Mouse (Mus musculus) lung, postnatal 14 days (tissue): ENCODE data around the gene Arl6ip4.

Experiments
- DNase-seq: peaks from one replicate; pipeline ENCODE4 v3.0.0; 2021

Gene Arl6ip4

DNA sequence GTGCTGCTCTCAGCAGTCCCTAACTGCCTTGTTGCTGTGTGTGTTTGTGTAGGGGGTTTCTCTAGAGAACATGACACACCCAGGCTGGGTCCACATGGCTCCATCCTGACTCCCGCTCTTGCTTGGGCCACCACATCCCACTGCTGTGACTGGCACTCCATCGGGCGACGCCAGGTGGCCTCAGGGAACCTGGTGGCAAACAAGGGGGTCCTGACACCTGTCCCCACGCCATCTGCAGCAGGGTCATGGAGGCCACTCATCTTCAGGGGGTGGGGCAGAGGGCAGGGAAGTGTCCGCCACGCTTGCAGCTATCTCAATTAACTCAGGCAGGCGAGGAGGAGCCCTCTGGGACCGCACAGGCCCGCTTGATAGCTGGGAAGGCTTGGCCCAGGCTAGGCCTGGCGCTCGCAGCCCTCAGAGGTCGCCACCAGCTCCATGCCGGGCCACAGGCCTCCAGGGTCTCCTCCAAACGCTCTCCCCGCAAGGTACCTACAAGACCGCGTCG lies 20.8 kb upstream of the Arl6ip4 start:
- DNase-seq = no peak

DNA sequence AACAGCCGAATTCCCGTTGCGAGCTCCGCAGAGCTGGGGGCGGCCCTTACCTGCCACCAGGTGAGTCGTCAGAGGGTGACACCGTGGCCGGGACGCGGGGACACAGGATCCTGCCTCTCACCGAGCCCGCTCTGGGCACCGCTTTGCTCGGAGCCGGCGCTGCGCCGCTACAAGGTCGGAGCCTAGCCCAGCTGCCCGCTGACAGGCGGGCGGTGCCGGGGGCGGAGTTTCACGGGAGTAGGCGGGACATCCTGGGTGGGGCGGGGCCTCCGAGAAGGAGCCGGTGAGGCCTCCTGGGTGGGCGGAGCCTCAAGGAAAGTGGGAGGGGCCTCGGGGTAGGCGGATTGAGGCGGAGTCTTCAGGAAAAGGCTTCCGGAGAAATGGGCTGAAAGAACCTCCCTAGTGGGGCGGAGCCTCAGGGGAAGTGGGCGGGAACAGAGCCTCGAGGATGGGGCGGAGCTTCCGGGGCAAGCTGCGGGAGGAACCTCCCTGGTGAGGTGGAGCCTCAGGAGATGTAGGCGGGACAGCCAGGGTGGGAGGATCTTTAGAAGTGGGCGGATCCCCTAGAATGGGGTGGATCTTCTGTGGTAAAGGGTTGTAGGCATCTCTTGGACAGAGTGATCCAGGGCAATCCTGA lies 20.2 kb upstream of the Arl6ip4 start, which contains the start of gene Abcb9:
Abcb9 (minus strand) TSS at position 203 of the 637 bp plus-strand sequence.
- peak; percentile 99 for DNase-seq

DNA sequence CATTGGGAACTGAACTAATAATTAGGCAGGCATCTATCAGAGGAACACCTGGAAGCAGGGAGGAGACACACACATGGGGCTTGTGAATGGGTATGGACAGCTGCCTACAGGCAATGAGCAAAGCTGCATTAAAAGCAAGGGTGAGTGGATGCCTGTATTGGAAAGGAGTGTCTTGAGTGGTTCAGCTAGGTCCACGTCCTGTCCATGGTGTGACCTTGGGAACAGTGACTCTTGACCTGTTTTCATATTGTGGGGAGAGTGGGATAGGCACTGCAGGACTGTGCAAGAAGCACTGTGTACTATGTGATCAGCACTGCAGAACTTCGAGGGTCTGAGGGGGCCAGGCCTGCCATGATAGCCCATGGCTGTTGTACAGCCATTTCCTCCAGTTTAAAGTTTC lies 17.0 kb upstream of the Arl6ip4 start:
- DNase-seq = no peak

DNA sequence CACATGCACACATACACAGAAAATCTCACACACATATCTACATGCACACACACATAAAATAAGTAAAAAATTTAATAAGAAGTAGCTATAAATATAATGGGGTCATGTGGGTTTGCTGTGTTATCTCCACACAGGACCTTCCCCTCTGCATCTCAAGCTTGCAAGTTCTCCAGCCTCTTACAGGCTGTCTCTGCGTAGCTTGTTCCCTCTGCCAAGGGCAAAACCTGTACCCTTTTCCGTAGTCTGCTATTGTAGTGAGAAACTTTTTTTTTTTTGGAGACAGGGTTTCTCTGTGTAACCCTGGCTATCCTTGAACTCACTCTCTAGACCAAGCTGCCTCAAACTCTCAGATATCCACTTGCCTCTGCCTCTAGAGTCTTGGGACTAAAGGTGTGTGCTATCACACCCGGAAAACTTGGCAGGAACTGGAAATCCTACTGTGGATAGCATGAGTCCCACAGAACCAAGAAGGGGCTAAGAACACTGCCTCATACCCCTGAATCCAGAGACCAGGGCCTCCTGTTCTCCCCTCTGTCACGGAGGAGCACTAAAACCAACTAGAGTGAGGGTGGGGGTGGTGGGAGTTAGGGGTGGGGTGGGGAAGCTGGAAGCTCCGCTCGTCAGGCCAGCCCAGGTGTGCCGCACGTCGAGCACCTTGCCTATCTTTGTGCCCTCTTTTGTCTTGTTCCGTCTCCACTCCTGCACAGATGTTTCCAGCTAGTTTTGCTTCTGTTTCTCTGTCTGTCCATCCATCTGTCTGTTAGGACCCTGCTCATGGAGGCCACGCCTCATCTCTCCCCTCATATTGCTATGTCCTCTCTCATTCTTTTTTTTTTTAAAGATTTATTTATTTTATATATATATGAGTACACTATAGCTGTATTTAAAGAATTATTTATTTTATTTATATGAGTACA lies 15.5 kb upstream of the Arl6ip4 start:
- no peak for DNase-seq

DNA sequence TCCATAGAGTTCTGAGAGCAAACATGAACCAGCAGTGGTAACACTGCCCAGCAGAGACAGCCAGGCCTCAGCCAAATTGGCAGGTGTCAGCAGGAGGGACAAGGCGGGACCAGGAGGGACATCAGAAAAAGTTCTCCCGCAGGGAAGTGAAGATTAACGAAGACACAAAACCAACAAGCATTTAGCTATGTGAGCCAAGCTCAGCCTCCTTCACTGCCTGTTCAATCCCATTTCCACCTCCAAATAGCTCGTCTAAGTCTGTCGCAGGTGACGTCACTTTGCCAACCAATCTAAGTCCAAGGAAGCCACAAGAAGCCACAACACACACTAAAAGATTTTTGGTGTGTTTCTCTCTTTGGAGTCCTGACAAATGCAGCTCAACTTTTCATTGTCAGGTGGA lies 13.6 kb upstream of the Arl6ip4 start:
- DNase-seq = no peak

GRCm38 (mm10) chr5:124103020-124103419 lies 12.9 kb upstream of the Arl6ip4 start:
- DNase-seq = no peak

DNA sequence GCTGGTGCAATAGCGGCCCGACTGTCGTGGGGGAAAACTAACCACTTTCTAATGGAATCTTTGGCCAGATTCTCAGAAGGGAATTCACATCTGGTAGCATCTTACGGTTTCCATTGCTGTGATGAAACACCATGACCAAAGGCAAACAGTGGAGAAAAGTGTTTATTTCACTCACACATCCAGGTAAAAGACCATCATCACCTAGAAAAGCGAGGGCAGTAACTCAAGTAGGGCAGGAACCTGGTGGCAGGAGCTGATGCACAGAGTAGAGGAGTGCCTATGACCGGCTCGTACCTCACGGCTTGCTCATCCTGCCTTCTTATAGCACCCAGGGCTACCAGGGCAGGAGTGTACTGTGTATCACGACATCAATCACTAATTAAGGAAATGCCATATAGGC lies 12.3 kb upstream of the Arl6ip4 start:
- DNase-seq = no peak

DNA sequence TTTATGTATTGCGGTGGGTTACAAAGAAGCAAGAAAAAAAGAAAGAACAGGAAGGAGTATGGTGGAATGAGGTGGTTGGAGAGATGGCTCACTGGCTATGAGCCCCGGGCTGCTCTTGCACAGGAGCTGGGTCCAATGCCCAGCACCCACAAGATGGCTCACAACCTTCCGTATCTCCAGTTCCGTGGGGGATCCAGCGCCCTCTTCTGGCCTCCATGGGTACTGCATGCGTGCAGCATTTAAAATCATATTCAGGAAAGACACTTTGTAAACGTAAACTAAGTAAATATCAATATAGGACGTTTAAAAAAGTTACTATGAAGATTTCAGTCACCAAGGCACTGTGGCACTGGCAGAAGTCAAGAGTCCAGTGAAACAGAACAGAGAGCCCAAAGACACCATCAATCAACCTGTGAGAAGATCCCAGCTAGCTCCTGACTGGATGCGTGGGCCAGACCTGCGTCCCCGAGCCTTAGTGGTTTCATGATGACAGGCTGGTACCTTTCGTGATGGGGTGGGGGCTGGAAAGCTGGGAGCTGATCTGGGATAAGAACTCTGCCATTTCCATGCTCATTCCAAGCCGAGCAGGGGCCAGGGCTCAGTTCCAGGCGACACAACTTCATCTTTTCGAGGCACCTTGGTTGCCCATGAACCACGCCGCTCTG lies 4.7 kb upstream of the Arl6ip4 start:
- peak; percentile 61 for DNase-seq

DNA sequence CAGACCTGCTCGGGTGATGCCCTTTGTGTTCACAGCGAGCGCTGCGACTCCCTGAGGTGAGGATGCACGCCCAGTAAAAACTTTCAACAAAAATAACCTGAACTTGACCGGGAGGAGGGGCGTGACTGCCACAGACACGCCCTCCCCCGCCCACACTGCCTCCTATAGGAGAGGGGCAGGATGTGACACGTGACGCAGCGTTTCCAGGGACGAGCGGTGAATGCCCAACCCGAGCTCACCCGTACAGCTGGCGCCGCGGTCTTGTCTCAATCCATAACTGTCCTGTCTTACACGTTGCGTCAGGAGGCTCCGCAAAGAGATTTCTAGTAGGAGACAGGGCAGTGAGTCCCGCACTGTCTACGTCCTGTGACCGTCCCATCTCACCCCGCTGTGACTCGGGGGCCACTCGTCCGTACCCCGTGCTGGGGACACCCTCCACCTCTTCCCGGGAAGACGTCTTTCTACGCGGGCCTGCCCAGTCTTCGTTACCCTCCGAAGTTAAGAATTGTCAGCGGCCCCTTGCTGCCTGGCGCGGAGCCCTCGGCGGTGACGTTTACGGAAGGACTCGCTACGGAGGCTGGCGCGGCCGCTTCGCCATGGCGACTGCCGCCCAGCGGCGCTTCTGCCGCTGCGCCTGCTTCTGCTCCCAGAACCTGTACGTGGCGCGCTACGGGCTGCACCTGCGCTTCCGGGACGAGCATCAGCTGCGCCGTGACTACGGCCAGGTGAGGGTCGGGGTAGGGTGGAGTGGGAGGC lies 4.0 kb upstream of the Arl6ip4 start, which contains the start of gene Ogfod2:
Ogfod2 (plus strand) TSS at position 556 of the 756 bp plus-strand sequence.
- peak; percentile 96 for DNase-seq

DNA sequence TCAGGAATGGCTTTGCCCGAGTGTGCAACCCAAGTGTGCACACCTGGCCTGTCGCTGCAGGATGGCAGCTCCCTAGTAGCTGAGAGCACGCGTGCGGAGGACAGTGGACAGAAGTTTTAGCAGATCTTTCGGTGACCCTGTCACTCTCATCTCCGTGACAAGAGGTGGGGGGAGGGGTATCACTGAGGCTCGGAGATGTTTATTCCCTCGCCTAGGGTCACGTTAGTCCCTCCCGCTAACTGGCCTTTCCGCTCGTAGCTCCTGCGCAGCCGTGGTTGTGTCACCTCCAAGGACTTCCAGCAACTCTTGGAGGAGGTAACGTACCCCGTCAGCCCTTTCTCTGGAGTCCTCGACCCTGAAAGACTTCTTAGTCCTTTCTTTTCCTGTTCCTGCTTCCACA lies 3.4 kb upstream of the Arl6ip4 start:
- no peak for DNase-seq

DNA sequence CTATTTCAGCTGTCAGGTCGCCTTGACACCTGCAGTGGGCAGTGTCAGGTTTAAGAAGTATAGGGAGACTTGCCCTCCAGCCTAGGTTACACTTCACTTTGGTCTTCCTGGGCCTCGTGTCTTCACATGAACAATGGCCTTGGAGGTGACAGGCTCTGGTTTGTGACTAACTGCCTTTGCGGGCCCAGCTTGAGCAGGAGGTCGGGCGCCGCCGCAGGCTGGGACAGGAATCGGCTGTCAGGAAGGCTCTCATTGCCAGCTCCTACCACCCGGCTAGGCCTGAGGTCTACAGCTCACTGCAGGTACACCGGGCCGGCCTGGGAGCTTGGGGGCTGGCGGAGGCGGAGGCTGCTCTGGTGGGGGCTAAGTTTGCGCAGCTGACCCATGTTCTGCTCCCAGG lies 2.9 kb upstream of the Arl6ip4 start:
- peak; percentile 51 for DNase-seq

GRCm38 (mm10) chr5:124114276-124115025 lies 1.4 kb upstream of the Arl6ip4 start:
- no peak for DNase-seq

DNA sequence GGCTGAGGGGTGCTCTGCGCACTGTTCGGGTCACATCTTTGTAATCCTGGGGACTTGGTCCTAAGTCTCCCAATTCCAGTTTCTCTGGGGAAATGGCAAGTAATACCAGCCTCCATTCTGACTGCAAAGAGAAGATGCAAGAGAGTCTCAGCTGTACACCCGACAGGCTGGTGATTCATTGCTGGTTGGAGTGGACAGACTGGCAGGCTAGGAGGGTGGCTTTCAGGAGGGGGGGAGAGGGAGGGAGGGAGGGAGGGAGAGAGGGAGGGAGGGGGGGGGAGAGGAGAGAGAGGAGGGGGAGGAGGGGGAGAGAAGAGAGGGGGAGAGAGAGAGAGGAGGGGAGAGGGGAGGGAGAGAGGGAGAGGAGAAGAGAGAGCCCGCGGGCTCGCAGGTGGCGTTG lies 358 bp upstream of the Arl6ip4 start:
- no peak for DNase-seq

DNA sequence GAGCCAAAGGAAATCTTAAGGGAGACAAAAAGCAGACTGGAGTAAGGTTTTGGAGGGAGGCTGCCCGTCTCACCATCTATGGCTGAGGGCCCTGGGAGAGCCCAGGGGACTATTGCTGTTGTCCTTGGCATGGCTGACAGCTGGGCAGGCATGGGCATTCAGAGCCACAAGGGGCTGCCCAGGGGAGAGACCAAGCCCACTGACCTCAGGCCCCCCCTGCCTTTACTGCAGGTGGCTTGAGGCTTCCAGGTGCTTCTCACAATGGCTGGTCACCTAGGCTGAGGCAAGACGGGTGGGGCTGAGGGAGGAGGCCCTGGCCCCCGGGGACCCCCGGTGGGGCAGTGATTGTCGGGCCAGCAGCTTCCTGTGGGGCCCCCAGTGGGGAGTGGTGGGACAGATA lies 3.3 kb downstream of the Arl6ip4 start:
- no peak for DNase-seq

DNA sequence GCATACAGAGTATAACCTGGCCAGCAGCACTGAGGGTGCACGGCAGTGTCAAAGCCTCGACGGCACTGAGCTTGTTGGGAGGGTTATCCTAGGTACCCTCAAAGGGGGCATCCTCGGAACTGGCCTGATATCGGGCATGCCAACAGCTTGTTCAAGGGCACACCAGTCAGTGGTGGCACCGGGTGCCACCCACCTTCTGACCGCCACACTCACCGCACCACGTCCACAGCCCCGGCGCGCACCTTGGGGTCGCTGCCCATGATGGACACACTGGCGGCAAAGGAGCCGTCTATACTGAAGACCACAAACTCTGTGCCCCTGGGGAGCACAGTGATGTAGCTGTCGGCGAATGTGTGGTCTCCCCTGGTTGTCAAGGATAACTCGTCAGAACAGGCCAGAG lies 6.5 kb downstream of the Arl6ip4 start:
- DNase-seq = no peak

- no peak for DNase-seq
Measured at GRCm38 (mm10) chr5:124125093-124125492, 9.2 kb downstream of the Arl6ip4 start.

DNA sequence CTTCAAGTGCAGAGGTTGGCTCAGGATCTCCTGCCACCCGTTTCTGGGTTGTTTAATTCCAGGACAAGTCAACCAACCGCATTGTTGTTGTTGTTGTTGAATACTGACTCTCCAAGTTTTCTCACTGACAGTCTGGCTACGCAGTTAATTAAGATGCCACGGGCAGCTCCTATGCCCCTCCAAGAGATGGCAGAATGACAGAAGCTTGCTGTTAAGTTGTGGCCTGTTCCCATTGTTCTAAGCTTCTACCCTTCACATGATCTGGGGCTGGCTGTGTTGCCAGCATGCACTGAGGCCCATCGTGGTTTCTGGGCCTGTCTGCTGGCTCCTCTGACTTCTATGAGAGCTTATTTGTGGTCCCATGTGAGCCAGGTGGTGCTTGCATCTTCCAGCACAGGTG lies 18.4 kb downstream of the Arl6ip4 start:
- no peak for DNase-seq

DNA sequence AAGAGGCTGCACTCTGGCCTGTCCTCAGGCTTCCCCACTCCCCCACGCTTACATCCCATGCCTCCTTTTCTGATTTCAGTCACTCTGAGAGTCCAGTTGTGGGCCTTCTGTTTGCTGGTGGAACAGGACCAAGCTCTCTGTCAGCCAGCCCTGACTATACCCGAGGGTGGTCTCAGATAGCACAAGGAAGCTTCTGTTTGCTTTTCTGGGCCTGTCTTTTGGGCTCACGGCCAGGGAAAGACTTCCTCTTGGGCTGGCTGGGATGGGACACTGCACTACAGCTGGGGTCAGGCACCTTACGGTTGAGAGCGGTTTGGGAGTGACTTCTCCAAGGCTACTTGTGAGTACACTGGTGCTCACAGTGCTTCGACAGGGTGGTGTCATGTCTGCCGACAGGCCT lies 22.2 kb downstream of the Arl6ip4 start:
- DNase-seq = peak; percentile 40

GRCm38 (mm10) chr5:124149028-124149427 lies 33.1 kb downstream of the Arl6ip4 start:
- DNase-seq = peak; percentile 66

- no peak for DNase-seq
Measured at GRCm38 (mm10) chr5:124150895-124151294, 35.0 kb downstream of the Arl6ip4 start.

DNA sequence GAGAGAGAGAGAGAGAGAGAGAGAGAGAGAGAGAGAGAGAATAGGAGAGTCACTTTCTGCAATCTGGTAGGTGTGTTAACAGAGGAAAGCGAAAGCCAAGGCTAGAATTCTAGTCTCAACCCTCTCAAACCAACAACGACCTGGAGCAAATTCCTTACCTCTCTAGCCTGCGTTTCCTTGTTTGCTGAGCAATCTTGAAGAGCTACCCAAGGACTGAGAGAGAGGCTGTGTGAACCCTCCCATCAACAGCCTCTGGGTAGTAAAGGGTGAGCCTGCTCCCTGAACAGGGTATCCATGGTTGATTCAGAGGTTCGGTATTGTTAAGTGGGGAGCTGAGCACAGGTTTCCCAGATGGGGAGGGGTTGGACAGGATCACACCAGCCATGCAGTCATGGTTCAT lies 36.8 kb downstream of the Arl6ip4 start:
- DNase-seq = no peak

- DNase-seq = no peak
Measured at GRCm38 (mm10) chr5:124155943-124156342, 40.1 kb downstream of the Arl6ip4 start.
